Mouse (Mus musculus) G1E (cell line): ENCODE data around the gene 2700049A03Rik.

ENCODE experiments used
- CTCF ChIP-seq: IDR thresholded peaks from 2 replicates; pipeline ENCODE4 v1.5.1; 2012; ENCODE audit warnings: low read depth, low read length, inconsistent platforms, mixed read lengths
- GATA1 ChIP-seq: IDR thresholded peaks from 2 replicates; pipeline ENCODE4 v1.6.1; 2012; ENCODE audit warnings: borderline replicate concordance, low read length, inconsistent platforms, mixed read lengths
- POLR2AphosphoS5 ChIP-seq: IDR thresholded peaks from 2 replicates; pipeline ENCODE4 v1.6.1; 2012; ENCODE audit warnings: low read depth, low read length, inconsistent platforms; ENCODE audit not compliant: insufficient replicate concordance
- TAL1 ChIP-seq: conservative IDR thresholded peaks from 2 replicates; pipeline ENCODE4 v1.6.1; 2012; ENCODE audit warnings: low read depth, low read length, inconsistent platforms, mixed read lengths

DNA sequence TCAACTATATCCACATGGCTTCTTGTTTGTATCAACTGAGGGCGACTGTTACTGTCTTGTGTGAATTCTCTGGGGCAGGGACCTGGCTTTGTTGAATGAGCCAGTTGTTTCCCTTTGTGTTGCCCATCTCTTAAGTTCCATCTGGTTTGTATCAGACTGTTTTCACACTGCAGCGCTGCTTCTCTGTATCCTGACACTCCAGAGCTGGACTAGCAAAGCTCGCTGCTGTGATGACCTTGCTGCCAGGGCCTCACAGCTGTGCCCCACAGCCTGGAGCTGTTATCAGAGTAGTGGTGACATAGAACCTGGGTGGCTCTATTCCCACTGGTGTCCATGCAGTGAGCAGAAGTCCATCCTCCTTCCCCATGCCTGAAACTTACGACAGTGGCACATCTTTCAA, 91.1 kb downstream of the 2700049A03Rik start:
- no peak for TF ChIP-seq CTCF
- no peak for TF ChIP-seq GATA1
- TF ChIP-seq TAL1 = no peak
- no peak for TF ChIP-seq POLR2AphosphoS5
